Mouse (Mus musculus) neural tube, embryonic 14.5 days (tissue): ENCODE results near the gene Cnot11. TPM values are rescaled to one million over a fixed set of nuclear protein-coding genes. Genes with fewer than 3 reads are reported as not detected.
"Not testable (repeated sequence)": the region's sequence is repeated elsewhere in the genome, so short reads cannot be mapped to it uniquely, and the experiment has no call there.

ENCODE experiments used
- ATAC-seq: fragments of 200-750 bp; cut with Nextera tagmentation; 2 replicates; pipeline ENCODE4 v1.8.0; 2017; ENCODE audit warnings: low read depth, mild to moderate bottlenecking, moderate TSS enrichment, moderate library complexity
- H3K27ac ChIP-seq: fragments of 300-500 bp; sonication (generic); 2 replicates; pipeline ENCODE4 v1.5.1; 2014; ENCODE audit warnings: low read depth, mild to moderate bottlenecking, control low read depth, low read length, moderate library complexity, mixed read lengths
- H3K27me3 ChIP-seq: fragments of 300-500 bp; sonication (generic); 2 replicates; pipeline ENCODE4 v1.6.1; 2014; ENCODE audit warnings: low read length; ENCODE audit not compliant: control insufficient read depth, insufficient read depth
- H3K36me3 ChIP-seq: fragments of 300-500 bp; sonication (generic); 2 replicates; pipeline ENCODE4 v1.6.1; 2014; ENCODE audit warnings: low read length, mixed read lengths; ENCODE audit not compliant: control insufficient read depth, insufficient read depth
- H3K4me1 ChIP-seq: fragments of 300-500 bp; sonication (generic); 2 replicates; pipeline ENCODE4 v1.6.1; 2014; ENCODE audit warnings: low read length; ENCODE audit not compliant: control insufficient read depth, insufficient read depth
- H3K4me2 ChIP-seq: fragments of 300-500 bp; sonication (generic); 2 replicates; pipeline ENCODE4 v1.6.1; 2014; ENCODE audit warnings: mild to moderate bottlenecking, low read depth, low read length, control low read depth
- H3K4me3 ChIP-seq: fragments of 300-500 bp; sonication (generic); 2 replicates; pipeline ENCODE4 v1.5.1; 2014; ENCODE audit warnings: low read depth, low read length, control low read depth, mixed read lengths
- H3K9ac ChIP-seq: fragments of 300-500 bp; sonication (generic); replicated peaks from 2 replicates; pipeline ENCODE4 v1.6.1; 2014; ENCODE audit warnings: low read depth, mild to moderate bottlenecking, control low read depth, low read length, mixed read lengths
- H3K9me3 ChIP-seq: fragments of 300-500 bp; sonication (generic); 2 replicates; pipeline ENCODE4 v1.6.1; 2016; ENCODE audit warnings: low read length; ENCODE audit not compliant: control insufficient read depth
- WGBS: fragments of 180-500 bp; shearing (Covaris S2); extraction: QIAGEN DNeasy Blood & Tissue Kit; methylation state at CpG from one replicate; pipeline ENCODE4 v1.1.7; 2014; 5-methylcytosine and 5-hydroxymethylcytosine counted together
- polyA plus RNA-seq: library from polyadenylated mRNA; unstranded; fragments of >200 nt; fragmentation: Nextera tagmentation; extraction: Ambion mirVana; gene quantifications from 2 replicates; pipeline ENCODE4 v1.2.1, GENCODE M21; 2014

Cnot11 gene
- polyA plus RNA-seq, 1 experiment from 2014 or later, result 17.1 TPM

DNA sequence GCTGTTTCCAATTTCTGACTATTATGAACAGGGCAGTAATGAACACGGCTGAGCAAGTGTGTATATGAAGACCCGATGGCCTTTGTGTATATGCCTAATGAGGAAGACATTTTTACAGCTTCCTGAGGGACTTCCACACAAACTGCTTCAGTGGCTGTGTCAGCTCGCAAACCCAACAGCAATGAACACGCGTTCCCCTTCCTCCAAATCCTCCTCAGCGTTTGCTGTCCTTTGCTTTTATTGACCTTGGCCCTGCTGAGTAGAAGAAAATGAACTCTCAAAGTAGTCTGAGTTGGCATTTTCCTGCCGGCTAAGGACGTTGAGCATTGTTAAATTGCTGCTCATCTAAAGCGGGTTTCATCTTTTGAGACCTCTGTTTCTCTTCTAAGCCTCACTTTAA lies 50.6 kb downstream of the Cnot11 start:
- Histone ChIP-seq H3K9me3 (no peaks in the 10 kb centered on the region), H3K36me3 (no peaks in the 10 kb centered on the region), H3K9ac (no peak overlapping the region), H3K4me1 (no peaks in the 10 kb centered on the region), H3K27ac (no peak overlapping the region), H3K27me3 (no peaks in the 10 kb centered on the region), H3K4me3 (no peak overlapping the region), H3K4me2 (no peak overlapping the region)
- no peak for ATAC-seq
- WGBS, result 81% methylated on average over 9 of the region's 9 CpGs

GRCm38 (mm10) chr1:39590193-39590592 lies 55.4 kb downstream of the Cnot11 start:
- no peak overlapping the region for H3K27ac ChIP-seq
- 79% methylated on average over 5 of the region's 5 CpGs for WGBS
- no peak for ATAC-seq
- H3K9ac ChIP-seq, result no peak overlapping the region
- no peaks in the 10 kb centered on the region for H3K9me3 ChIP-seq
- no peak overlapping the region for H3K4me3 ChIP-seq
- H3K36me3 ChIP-seq, result no peaks in the 10 kb centered on the region
- no peak overlapping the region for H3K4me2 ChIP-seq
- H3K27me3 ChIP-seq, result no peaks in the 10 kb centered on the region
- H3K4me1 ChIP-seq, result no peaks in the 10 kb centered on the region

DNA sequence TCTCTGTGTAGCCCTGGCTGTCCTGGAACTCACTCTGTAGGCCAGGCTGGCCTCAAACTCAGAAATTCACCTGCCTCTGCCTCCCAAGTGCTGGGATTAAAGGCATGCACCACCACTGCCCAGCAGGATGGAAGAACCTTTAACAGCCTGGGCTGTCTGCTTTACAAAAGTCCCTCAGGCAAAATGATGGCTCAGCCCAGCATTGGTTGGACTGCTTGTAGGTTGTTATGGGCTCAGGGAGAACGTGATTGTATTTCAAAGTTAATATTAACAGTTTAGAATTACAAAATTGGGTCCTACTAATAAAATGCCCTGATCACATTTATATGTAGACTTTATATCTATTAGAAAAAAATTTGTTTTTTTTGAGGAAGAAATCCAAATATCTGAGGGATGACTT lies 56.8 kb downstream of the Cnot11 start:
- not testable (repeated sequence) for H3K4me2 ChIP-seq

GRCm38 (mm10) chr1:39592090-39592489 lies 57.3 kb downstream of the Cnot11 start:
- 82% methylated on average over 4 of the region's 4 CpGs for whole genome bisulfite sequencing
- H3K4me1 ChIP-seq, result no peaks in the 10 kb centered on the region
- no peaks in the 10 kb centered on the region for H3K9me3 ChIP-seq
- no peak overlapping the region for H3K9ac ChIP-seq
- H3K27me3 ChIP-seq, result no peaks in the 10 kb centered on the region
- ATAC-seq, result no peak
- H3K27ac ChIP-seq, result no peak overlapping the region
- no peaks in the 10 kb centered on the region for H3K36me3 ChIP-seq
- H3K4me2 ChIP-seq, result no peak overlapping the region
- H3K4me3 ChIP-seq, result no peak overlapping the region

More for the DNA sequence above, 56.8 kb downstream of the Cnot11 start:
- not testable (repeated sequence) for H3K9ac ChIP-seq, H3K4me3 ChIP-seq, H3K9me3 ChIP-seq, ATAC-seq, H3K36me3 ChIP-seq, H3K4me1 ChIP-seq, H3K27me3 ChIP-seq, H3K27ac ChIP-seq
- 72% methylated on average over 1 of the region's 1 CpGs for WGBS

GRCm38 (mm10) chr1:39593836-39594235 lies 59.0 kb downstream of the Cnot11 start:
- Histone ChIP-seq H3K36me3 (no peaks in the 10 kb centered on the region), H3K4me1 (no peaks in the 10 kb centered on the region), H3K4me3 (no peak overlapping the region), H3K27ac (no peak overlapping the region), H3K4me2 (no peak overlapping the region), H3K27me3 (no peaks in the 10 kb centered on the region), H3K9me3 (no peaks in the 10 kb centered on the region), H3K9ac (no peak overlapping the region)
- no peak for ATAC-seq
- 70% methylated on average over 10 of the region's 10 CpGs for WGBS

Other genes starting within 250 kb of the Cnot11 start
- gene Rpl31, start 167.2 kb upstream of the Cnot11 start, polyA plus RNA-seq, result 385 TPM in 2 replicates
- 10.3 and 12.6 TPM in 2 replicates for gene Tbc1d8, start 56.2 kb upstream of the Cnot11 start, polyA plus RNA-seq
- 30.3 and 33.9 TPM in 2 replicates for gene Rnf149, start 42.4 kb downstream of the Cnot11 start, polyA plus RNA-seq
- gene Creg2, start 116.5 kb downstream of the Cnot11 start, polyA plus RNA-seq, result 8.2 and 10.6 TPM in 2 replicates
- gene Rfx8, start 186.0 kb downstream of the Cnot11 start, polyA plus RNA-seq, result 0.13 and 0.16 TPM in 2 replicates